Mouse (Mus musculus): ENCODE data around the gene Tmem184b.

The Tmem184b gene

DNA sequence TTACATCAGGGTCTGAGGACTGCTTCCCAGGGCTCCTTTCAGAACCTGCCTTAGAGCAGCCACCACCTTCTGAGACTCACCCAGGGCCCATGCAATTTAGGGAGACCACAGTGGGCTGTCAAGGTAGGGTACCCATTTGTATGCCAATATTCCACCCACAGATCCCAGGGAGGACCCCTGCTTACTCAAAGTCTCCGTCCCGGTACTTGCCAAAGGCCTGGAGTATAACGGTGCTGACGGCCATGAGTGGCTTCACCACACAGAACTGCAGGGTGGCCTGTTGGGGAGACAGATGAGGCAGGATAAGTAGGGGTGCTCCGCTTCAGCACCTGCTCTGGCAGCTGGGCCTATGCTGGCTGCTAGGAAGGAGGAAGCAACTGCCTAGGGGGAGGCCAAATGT, 37.0 kb downstream of the Tmem184b start:
- no peak for DNase-seq (ENCODE audit: low spot score)

DNA sequence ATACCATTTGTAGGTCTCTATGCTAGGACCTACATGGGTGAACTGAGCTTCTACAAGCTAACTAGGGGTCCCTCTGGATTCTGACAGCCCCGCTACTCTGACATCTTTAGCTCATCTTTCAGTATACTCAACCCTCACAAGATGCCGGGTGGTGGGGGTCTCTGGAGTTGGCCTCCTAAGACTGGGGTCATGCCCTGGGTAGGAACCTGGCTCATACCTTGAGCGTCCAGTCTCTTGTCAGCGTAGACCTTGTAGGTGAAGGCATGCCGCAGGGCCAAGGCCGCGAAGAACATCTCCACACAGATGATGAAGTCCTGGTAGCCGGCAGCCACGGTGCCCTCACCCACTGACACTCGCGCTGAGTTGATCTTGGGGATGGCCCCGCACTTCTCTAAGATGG, 38.3 kb downstream of the Tmem184b start:
- no peak for DNase-seq (ENCODE audit: low spot score)

DNA sequence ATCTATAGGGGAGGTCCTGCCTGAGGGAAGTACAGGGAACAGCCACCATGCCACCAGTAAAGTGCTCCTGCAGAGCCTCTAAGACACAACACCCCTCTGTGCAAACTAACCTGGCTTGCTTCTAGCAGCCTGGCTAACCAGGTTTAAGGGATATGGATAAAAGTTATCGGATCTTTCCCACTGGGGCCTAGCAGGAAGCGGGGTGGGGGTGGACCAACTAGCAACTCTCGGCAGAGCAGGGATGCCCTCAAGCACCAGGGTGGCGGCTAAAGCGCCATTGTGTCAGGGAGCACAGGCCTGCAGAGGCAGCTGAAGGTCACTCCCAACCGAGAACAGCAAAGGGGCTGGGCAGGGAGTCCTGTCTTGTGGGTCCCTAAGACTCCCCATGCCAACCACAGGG, 39.2 kb downstream of the Tmem184b start:
- no peak for DNase-seq (ENCODE audit: low spot score)

DNA sequence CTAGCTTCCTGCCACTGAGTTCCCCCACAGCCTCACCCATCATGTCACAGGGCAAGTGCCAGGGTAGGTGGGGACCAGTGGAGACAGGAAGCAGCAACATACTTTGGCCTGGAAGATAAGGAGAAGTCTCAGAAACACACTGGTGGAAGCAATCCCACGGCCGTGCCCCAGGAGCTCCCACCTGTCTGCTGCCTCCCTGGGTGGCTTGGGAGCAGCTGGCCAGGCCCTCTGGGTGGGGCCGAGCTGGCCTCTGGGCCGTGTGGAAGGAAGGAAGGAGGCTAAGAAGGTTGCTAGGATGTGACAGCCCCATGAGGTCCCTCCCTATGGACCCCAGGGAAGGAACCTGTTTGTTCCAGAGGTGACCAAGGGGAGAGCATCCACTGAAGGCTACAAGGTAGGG, 42.3 kb downstream of the Tmem184b start:
- DNase-seq (ENCODE audit: low spot score), result no peak

DNA sequence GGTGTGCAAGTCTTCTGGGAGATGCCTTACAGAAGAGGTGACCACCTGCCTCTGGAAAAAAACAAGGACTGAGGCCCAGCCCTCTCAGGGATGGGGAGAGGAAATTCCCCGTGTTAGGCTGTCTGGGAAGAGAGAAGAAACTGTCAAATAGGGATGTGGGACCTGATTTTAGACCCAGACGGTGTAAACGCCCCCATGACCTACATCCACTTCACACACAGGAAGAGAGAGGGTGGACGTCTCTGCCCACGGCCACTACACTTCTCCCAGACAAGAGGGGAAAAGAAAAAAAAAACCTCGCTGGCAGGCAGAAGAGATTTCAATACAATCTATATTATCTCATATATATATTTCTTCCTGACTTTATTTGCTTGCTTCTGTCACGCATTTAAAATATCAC, 43.0 kb downstream of the Tmem184b start:
- DNase-seq (ENCODE audit: low spot score), result no peak

DNA sequence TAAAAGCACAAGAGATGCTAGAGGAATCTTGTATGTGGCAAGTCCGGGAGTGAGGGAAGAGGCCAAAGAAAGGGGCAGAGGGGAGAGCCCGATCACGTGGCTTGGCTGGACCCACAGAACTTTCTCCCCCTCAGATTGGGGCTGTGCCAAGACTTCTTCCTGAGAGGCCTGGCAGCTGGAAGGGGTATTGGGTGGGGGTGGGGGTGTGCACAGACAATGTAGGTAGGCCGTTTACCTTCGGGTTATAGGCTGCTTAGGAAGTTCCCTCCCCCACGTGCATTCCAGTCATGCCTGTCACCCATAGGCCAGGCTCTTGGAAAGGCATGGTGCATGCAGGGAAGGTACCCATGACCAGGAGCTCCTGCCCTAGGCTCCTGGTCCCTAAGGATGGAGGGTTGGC, 43.4 kb downstream of the Tmem184b start:
- DNase-seq (ENCODE audit: low spot score), result no peak

DNA sequence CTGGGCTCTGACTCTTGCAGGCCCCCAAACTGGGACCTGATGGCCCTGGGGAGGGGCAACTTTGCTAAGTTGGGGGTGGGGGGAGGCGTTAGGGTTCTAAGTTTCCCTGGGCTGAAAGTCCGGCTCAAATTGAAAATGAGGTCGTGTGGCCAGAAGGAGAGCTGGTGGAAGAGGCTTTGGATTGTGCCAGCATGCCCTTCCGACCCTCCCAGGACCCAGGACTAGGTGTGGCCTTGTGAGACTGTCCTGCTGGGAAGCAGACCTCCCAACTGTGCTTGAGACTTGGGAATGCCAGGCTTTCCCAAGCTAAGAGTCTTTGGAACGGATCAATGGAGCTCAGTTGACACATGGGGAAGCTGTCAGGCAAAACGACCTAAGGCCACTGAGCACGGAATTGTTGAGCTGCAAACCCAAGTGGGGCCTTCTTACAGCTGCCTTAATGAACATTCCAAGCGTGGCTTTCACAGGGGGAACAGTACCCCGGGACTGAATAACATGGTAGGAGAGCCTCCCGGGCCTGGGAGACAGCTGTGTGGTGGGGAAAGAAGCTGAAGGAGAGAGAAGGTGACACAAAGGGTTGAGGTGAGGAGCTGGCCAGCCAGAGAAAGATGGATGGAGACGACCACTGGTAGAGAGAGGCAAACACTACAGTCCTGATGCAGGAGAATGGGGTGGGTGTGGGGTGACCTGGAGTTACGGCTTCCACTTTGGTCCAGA, 45.2 kb downstream of the Tmem184b start:
- no peak for DNase-seq (ENCODE audit: low spot score)

DNA sequence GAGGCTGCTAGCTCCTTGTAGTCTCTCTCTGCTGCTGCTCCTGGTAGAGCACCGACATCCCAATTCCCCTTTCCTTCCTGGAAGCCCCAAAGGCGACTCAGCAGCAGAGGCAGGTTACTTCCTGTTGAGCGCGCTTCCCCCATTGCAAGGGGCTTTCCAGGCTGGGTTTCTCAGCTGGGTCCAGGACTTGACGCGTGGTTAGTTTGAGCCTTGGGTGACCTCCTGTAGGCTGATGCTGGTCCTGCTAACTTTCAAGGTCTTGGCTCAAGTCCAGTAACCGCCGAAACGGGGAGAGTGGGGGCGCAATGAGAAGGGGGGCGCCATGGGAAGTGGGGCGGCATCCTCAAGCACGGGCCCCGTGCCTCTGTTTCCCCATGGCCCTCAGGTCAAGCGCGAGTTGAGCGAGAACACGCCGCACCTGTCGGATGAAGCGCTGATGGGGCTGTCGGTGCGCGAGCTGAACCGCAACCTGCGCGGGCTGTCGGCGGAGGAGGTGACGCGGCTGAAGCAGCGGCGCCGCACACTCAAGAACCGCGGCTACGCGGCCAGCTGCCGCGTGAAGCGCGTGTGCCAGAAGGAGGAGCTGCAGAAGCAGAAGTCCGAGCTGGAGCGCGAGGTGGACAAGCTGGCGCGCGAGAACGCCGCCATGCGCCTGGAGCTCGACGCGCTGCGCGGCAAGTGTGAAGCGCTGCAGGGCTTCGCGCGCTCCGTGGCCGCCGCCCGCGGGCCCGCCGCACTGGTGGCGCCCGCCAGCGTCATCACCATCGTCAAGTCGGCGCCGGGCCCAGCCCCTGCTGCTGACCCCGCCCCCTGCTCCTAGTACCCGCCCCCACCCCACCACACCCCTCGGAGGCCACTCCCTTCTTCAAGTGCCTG, 46.1 kb downstream of the Tmem184b start:
- peak; percentile 30 for DNase-seq (ENCODE audit: low spot score)

DNA sequence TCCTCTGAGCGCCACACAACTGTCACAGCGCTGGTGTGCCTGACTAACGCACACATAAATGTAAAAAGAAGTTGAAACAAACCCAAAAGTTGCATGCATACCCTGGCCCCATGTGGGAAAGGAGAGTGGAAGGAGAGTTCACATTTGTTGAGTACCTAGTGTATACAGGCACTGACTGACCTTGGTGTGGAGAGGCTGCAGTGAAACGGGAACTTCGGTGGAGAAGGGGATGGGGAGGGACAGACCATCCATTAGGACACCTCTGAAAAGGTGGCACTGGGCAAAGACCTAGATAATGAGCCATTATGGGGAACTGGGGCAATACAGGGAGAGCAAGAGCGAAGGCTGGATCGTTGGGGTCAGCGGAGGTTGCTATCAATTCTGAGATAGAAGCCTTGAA, 46.9 kb downstream of the Tmem184b start:
- no peak for DNase-seq (ENCODE audit: low spot score)

DNA sequence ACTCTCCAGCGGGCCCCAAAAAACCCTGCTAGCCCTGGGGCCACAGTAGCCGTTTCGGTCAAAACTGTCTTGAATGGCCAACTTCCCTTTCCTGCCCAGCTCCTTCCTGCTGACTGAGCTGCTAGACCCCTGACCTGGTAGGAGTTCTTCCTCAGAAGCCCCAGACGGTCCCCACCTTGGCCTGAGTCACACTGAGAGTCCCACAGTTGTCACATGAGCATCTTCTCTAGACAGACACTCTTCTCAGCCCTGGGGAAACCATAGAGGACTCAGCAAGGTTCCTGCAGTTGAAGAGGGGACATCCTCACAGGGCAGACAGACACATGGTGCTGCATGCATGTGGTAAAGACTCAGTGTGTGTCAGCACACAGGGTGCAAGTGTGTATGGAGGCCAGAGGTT, 48.8 kb downstream of the Tmem184b start:
- no peak for DNase-seq (ENCODE audit: low spot score)

DNA sequence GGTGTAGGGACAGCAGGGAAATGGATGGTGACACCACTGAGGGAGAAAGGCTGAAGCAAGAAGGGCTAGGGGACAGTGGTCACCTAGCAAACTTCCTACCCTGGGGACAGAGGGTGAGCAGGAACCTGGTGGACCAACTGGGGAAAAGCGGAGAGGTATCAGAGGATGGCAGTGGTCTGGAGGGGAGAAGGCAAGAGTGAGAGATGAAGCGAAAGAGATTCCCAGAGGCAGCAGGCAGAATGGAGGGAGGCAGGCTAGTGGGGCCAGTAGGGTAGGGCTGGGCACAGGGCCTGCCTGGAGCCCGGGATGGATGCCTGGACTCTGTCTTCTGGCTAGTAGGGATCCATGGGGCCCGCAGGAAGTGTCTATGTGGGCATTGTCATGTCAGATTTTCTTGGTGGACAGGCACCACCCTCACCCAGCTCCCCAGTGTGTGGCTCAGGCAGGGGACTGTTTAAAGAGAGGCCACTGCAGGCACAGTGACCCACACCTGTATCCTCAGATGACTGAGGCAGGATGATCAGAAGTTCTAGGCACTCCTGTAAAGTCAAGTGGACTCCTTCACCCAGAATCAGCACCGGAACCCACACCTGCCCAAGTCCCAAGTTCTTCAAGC, 49.6 kb downstream of the Tmem184b start:
- DNase-seq (ENCODE audit: low spot score), result no peak

DNA sequence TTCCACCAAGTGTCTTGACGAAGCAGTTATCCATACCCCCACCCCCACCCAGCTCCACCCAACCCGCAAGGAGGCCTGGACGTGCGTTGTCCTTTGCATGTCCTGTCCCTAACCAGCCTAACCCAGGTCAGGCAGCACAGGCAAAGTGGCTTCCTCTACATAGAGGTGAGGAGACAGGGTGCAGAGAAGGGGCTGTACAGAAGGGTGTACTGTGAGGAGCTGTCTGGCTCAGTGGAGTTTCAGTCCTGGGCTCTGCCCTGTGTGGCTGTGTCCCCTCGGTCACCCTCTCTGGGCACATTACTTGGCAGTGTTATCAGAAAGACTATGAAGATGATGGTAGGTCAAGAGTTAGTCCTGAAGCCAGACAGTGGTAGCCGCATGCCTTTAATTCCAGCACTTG, 50.9 kb downstream of the Tmem184b start:
- DNase-seq (ENCODE audit: low spot score), result no peak

DNA sequence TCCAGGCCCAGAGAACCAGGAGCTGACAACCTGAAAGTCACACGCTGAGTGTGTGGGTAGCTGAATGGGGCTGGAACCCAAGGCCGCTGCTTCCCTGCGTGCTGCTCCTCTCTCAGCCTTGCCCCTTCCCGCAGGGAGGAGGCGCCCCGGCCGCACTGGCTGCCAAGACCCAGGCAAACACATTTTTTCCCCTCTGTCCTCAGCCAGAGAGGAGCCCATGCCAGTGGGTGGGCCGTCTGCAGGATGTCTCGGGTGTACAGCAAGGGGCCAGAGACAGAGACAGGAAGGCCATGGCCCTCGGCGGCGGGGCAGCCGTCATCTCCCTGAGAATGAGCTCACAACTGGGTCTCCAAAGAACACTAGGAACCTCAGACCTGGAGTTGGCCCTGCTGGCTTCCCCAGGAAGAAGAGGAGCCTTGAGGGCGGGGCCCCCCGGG, 52.0 kb downstream of the Tmem184b start:
- DNase-seq (ENCODE audit: low spot score), result no peak

DNA sequence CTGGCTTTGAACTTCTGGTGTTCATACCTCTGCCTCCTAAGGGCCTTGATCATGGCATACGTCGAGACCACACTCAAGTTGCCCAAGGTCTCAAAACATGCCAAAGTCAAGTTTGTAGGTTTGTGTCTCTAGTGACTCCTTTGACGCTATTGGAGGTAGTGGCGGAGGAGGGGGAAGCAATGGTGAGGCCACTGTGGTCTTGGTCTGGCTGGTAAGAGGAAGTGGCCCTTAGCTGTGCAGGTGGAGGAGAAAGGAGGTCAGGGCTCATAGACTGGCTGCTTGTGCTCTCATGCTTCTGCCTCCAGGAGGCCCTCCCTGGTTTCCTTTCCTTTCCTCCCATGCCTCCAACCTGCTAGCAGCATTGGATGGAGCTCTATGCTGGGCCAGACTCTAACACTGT, 52.5 kb downstream of the Tmem184b start:
- DNase-seq (ENCODE audit: low spot score), result no peak

DNA sequence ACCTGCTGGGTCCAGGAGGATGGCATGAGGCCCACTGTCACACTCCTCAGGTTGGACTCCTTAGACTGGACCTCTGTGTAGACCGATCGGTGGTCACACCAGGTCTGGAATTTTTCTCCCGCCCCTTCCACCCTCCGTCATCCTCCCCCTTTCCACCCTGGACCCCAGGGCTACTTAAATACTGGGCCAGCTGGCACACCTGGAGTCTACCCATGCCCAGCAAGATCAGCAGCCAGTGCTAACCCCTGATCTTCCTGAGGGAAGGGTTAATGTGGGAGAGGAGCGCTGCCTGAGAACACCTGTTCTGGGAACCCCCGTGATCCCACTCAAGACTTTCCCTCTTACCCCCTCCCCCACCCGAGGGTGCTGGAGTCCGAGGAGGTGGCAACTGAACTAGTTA, 54.7 kb downstream of the Tmem184b start:
- no peak for DNase-seq (ENCODE audit: low spot score)

DNA sequence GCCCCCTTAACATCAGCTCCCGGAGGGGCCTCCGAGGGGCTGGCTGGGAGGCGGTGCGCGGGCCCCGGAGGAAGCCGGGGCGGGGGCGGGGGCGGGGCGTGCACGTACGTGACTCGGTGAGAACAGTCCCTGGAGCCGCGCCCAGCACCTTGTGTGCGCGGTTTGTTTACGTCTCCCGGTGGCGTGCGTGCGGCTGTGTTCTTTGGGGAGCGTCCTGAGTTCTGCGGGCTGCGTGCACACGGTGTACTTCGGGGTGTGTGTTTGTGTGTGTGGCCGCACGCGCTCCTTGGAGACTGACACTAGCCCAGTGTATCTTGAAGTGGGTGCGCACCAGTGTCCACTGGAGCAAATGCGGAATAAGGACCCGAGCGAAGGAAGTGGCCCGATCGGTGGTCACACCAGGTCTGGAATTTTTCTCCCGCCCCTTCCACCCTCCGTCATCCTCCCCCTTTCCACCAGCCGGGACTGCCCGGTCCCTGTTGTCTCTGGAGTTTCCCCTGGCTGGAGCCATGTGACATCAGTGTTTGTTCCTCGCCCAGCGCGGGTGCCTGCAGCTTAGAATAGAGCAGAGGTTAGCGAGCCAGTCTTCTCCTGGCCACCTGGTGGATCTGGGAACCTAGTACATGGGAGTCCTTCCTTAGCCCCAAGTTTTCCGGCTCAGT, 55.4 kb downstream of the Tmem184b start:
- no peak for DNase-seq (ENCODE audit: low spot score)

DNA sequence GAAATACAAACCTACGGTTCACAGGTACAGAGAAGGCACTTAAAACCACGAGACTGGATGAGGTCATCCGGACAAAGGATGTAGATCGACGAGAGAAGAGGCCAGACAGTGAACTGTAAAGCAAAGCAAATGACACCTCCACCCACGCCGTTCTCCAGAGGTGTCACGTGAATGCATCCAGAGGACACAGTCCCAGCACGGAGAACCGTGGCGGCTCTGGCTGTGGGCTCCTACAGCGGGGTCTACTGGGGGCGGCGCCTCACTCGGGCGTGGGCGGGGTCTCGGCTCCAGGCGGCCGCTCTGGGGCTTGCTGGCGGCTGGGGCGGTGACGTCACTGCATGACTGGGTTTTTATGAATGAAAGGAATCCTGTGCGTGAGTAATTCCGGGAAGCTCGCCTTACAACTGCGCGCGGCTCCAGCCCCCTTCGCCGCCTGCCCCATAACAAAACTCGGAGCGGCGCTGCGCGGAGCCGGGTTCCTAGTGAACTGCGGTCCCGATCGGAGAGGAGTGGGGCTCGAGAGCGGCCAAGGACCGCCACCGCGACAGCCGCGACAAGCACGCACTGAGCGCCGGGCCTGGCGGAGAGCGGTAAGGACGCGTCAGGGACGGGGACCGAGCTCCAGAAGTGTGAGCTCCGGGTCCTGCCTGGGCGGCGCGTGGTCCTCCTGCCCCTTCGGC, 56.1 kb downstream of the Tmem184b start:
- DNase-seq (ENCODE audit: low spot score), result peak; percentile 69

DNA sequence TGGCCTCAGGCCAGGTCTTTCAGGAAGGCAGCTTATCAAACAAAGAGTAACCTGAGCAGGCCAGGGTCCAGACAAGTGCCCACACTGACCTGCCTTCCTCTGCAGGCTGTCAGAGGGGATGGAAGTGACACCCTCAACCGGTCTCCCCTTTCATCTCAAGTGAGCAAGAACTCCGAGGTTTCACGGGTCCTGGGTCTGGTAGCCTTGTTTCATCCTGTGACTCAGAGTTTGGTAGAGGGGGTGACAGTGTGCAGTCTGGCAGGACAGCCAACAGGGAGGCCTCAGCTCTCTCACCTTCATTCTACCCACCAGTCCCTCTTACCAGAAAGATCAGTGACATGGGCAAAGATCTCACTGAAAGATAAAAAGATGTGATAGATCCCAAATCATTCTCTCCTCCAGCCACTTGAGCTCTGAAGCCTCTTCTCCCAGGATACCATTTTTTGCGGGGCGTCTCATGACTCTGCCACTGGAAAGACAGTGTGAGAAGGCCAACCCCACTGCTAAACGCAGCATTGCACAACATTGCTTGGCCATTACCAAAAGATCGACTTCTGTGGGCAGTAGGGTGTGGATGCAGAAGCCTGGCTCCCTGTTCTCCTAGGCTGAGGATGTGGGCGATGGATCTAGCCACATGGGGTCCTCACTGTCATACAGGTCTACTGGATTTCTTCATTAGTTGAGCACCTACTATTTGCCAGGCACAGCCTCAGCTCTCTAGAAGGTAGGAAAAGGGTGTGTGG, 57.1 kb downstream of the Tmem184b start, which contains the start of gene Maff:
Gene Maff, plus strand, starts transcription at position 571 of the 743 bp plus-strand sequence.
- DNase-seq (ENCODE audit: low spot score), result no peak

DNA sequence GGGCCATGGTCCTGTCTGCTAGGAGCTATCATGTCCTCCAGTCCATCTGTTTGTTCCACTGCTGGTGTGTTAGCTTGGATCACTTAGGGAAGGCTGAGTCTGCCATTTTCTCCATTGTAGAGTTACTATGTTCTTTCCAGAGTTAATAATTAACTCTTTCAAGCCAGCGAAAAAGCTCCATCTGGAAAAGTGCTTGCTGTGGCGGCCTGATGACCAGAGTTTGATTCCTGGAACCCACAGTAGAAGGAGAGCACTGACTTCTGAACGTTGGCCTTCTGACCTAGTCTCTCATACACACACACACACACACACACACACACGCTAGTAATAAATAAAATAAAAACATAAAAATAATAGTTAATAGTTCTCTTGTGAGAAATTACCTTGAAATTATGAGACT, 58.7 kb downstream of the Tmem184b start:
- no peak for DNase-seq (ENCODE audit: low spot score)

DNA sequence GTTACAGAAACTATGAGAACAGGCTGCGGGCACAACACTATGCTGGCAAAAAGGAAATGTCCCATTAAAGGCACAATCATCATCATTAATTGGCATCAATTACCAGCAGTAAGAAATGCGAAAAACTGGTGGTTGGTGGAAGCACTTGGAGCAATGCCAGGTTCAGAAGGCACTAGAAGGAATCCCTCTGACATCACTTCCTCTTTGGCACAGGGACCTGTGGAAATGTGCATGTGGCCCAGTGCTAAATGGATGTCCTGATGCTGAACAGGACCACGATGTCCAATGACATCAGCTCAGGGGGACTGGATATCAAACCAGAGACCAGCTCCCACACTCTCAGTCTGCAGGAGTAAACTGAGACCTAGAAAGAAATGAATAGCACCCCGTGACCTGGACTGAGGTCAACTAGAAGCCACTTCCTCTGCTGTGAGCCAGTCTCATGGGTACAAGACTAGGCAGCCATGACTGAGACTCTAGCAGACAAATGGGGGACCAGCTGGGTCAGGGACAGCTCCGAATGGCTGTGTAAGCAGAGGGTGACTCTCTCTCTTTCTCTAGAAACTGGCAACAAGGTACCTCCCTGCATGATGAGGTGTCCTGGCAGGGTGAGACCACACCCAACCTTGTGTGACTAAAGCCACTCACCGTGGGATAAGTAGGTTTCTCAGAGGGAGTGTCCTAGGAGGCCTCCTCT, 60.6 kb downstream of the Tmem184b start:
- DNase-seq (ENCODE audit: low spot score), result no peak

DNA sequence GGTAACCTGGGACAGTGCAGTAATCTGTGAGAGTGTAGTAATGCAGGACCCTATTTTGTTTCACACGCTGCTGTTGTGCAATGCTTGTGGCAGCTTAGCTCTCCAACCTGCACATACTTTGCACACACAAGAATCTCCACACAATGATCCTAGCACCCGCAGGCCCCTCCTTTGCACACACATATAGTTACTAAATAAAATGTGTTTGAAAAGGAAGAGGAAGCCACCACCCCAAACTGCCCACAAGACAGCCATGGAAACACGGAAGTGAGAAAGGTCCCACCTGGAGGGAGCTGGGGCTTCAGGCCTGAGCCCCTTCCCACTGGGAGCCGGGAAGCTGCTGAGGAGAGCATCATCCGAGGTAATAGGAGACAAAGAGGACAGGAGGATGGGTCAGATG, 64.4 kb downstream of the Tmem184b start:
- DNase-seq (ENCODE audit: low spot score), result no peak
